Mouse (Mus musculus): Measurements from ENCODE around the gene Sbp.

The Sbp gene

DNA sequence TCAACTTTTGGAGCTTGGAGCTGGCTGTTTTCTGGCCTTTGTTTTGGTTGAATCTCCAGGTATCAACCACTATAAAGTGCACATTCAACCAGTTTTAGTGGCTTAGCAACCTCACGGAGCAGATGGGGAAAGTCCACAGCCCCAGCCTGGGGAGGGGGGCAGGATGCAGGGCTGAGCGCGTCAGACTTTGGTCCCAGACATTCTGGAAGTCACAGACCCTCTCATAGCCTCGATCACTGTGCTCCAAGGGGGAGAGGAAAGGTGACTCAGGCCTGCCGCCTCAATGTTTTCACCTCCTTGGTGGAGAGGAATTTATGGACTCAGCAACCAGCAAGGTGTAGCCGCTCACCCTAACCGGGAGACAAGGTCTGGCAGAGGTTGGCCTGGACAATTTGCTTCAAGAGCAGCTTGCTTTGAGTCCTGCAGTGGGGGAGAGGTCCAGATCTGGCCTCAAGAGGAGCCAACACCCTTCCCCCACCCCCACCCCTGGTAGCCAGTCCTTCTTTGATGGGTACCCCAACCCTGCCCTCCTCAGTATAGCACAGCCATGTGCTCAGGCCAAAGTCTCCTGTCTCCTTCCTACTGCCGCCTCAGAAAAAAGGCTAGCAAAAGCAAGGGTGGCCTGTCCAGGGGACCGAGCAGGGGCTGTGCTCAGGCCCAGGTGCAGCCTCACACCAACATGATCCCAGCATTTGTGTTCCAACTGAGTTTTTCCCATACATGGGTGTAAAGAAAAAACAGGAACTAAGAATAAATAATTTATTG is 51.5 kb downstream of the Sbp start:
- no peak for DNase-seq (ENCODE audit: low spot score)

DNA sequence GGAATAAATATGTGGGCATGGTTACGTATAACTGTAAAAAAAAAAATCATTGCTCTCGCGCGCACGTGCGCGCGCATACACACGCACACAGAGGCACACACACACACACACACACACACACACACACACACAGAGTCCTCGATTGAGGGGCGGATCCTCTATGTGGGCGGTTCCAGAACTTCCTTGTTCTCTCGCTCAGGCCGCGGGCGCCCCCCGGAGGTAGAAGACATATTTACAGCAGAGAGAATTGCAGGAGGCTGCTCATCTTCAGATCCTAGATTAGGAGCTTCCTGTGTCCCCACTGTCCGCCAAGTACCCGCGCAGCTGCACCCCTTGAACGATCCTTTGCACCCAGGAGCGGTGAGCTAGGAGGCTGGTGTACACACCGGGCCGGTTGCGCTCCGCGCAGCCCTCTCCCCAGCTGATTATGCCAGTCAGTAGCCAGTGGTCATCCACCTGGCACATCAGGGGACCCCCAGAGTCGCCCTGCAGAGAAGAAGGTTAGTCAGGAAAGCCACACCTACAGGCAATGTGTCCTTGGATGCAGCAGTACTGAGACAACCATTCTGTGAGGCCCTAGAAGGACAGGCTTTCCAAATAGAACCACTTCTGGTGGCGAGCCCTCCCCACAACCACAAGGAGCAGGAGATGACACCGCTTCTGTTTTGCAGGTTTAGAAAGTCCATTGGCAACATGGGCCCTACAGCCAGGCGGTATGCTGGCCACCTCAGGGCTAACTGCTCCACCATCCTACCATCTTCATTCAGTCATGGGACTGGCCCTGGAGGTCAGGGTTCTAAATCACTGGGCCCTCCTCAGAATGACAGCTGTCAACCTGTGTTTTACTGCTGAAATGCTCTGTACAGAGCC is 52.3 kb downstream of the Sbp start:
- peak; percentile 85 for DNase-seq (ENCODE audit: low spot score)

DNA sequence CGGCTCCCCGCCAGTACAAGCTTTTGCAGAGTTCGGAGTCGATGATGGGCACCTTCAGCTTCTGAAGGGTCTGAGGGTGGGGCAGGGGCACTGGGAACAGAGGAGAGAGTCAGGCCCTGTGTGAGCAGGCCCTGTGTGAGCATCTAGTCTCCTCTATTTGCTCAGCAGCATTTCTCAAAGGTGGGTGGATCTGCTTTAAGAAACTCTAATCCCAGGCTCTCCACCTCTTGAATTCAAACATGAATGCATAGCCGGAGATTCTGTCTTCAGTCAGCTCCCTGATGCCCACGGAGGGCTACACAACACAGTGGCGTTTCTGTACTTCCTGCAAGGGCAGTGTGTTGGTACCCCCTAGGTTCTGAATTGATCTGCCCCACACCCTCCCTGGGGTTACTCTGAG is 53.2 kb downstream of the Sbp start:
- DNase-seq (ENCODE audit: low spot score), result no peak

Data from embryo, embryonic 10 days (tissue).